Mouse (Mus musculus): Measurements from ENCODE around the gene Agpat4. TPM values are rescaled to one million over a fixed set of nuclear protein-coding genes. Genes with fewer than 3 reads are reported as not detected.

The Agpat4 gene
- polyA plus RNA-seq (2015; fragmentation: Nextera tagmentation; extraction: Ambion mirVana): 55.5 and 55.8 TPM in 2 replicates

DNA sequence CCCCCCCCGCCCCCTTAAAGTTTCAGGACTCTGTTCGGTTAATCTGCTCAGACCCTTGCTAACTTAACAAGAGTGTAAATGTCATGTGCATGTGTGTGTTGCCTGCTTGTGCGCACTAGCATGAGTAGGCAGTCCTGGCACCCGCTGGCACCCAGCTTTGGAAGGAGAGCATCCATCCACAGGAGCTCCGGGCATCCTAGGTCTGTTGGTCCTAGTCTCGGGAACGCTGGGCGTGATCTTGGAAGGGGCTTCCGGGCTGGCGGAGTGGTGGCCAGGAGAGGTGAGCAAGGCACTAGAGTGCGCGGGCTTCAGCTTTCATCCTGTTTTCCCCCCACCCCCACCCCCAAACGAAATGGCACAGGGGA is at the start of gene Agpat4:
Gene Agpat4, plus strand, starts transcription at position 144 of the 365 bp plus-strand sequence.
- Histone ChIP-seq H3K27ac (replicated peaks) (peak within 1 kb of the TSS; percentile 90), H3K9me3 (replicated peaks) (no peaks in the 10 kb centered on the region), H3K36me3 (no peaks in the 10 kb centered on the region), H3K4me1 (peaks cover 28% of the 10 kb centered on the region), H3K27me3 (replicated peaks) (no peaks in the 10 kb centered on the region), H3K4me2 (peak within 1 kb of the TSS; percentile 95), H3K4me3 (replicated peaks) (peak within 1 kb of the TSS; percentile 66), H3K9ac (replicated peaks) (peak within 1 kb of the TSS; percentile 67)
- peak; percentile 60 for ATAC-seq (ENCODE audit: low FRiP score)
- WGBS: under 1% methylated on average over 13 of the region's 13 CpGs

DNA sequence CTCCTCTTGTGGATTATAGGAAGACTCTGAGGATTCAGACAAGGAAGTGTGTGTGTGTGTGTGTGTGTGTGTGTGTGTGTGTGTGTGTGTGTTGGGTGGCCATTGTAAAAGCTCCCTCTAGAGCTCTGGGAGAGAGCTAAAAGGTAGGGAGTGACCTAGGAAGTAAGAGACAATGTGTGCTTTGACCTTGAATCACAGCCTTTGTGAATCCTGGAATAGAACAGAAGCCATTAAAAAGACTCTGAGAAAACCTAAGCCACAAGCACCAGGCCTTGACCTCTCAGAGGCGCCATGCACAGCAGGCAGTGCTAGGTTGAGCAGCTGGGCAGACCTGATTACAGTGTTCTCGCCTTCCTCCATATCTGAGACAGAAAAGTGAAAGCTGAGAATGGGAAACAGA is 41.7 kb upstream of the Agpat4 start:
- WGBS: 34% methylated on average over 2 of the region's 2 CpGs
- Histone ChIP-seq H3K36me3 (no peaks in the 10 kb centered on the region), H3K4me3 (replicated peaks) (no peak overlapping the region), H3K4me1 (no peaks in the 10 kb centered on the region), H3K9ac (replicated peaks) (no peak overlapping the region), H3K27me3 (replicated peaks) (no peaks in the 10 kb centered on the region), H3K9me3 (replicated peaks) (no peaks in the 10 kb centered on the region), H3K27ac (replicated peaks) (no peak overlapping the region), H3K4me2 (no peak overlapping the region)
- ATAC-seq (ENCODE audit: low FRiP score): no peak

DNA sequence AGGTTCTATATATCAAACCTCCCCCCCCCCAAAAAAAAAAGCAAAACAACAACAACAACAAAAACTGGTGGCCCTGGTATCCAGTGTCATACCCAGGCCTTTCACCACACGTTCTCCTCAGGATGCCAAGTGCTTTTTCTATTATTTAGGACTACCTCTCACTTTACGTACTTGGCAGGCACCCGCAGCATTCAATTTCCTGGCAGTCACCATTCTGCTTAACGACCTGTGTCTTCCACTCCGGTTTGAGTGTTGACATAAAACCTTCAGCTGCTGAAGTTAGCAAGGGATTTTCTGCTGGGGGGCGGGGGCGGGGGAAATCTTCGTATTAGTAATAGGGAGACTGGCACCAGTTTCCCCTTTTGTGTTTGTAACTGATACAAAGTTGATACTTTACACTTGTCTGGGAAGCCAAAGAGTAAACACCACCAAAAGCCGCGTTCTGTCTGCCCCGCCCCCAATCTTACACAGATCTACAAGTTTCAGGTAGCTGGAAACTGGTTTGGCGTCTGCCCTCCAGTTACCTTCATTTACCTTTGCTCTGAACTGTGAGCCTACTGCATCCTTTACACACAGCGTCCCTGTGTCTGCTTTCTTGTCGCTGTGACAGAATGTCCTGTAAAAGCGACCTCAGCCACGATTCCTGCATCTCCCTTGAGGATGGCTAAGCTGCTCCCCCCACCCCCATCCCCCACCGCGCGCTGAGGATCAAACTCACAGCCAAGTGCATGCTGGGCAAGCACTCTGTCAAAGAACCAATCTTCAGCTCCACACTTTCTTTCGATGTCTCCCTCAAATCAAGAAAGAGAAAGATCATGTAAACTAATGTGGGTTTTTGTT is 37.6 kb upstream of the Agpat4 start:
- Histone ChIP-seq H3K4me3 (replicated peaks) (no peak overlapping the region), H3K4me1 (no peaks in the 10 kb centered on the region), H3K4me2 (no peak overlapping the region), H3K9ac (replicated peaks) (no peak overlapping the region), H3K9me3 (replicated peaks) (no peaks in the 10 kb centered on the region), H3K27ac (replicated peaks) (no peak overlapping the region), H3K36me3 (no peaks in the 10 kb centered on the region), H3K27me3 (replicated peaks) (no peaks in the 10 kb centered on the region)
- WGBS: 43% methylated on average over 20 of the region's 20 CpGs
- ATAC-seq (ENCODE audit: low FRiP score): no peak

DNA sequence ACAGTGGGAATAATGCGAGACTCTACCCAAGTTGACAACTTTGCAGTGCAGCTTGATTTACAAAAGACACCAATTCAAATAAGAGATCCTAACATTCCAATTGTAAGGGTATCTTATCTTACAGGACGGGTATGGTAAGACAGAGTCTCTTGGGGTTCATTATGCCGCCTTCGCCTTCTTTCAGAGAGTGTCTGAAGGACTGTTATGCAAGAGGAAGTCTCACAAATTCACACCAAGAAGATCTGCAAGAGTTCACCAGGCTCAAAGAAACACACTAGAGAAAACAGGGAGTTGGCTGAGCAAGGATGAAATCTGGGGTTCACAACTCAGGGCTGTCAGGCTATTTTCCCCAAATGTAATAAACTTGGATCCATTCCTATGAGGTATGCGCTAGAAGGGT is 36.3 kb upstream of the Agpat4 start:
- no peaks in the 10 kb centered on the region for H3K27me3 ChIP-seq (replicated peaks)
- H3K27ac ChIP-seq (replicated peaks): no peak overlapping the region
- H3K9me3 ChIP-seq (replicated peaks): no peaks in the 10 kb centered on the region
- no peak overlapping the region for H3K4me2 ChIP-seq
- no peaks in the 10 kb centered on the region for H3K4me1 ChIP-seq
- H3K36me3 ChIP-seq: no peaks in the 10 kb centered on the region
- 88% methylated on average over 5 of the region's 5 CpGs for WGBS
- no peak overlapping the region for H3K4me3 ChIP-seq (replicated peaks)
- ATAC-seq (ENCODE audit: low FRiP score): no peak
- H3K9ac ChIP-seq (replicated peaks): no peak overlapping the region

DNA sequence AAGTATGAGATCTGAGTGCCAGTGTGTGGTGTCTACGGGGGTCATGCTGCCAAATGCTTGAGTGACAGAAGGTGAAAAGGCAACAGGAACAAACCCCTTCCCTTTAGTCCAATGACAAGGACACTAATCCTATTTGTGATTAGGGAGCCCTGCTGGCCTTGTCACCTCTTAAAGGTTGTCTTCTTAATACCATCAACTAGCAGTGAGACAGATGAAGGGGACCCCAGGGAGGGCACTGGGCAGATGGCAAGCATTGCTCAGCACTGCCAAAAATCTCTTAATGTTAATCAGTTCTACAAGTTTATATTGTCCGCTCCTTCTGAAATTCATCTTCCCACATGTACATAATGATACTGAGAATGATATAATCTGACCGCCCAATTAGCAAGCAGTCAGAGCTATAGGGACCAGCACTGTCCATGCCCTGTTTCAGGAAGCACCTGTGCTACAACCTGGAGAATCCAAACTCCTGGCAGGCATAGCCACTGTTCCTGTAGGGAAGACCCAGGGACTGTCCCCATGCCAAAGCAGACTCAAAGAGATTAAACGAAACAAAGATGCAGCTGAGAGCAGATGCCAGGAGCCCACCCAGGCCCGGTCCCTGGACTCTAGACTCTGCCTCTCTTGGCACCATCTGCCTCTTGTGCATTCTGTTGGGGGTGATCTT is 28.1 kb upstream of the Agpat4 start:
- ATAC-seq (ENCODE audit: low FRiP score): no peak
- 72% methylated on average over 5 of the region's 5 CpGs for WGBS

DNA sequence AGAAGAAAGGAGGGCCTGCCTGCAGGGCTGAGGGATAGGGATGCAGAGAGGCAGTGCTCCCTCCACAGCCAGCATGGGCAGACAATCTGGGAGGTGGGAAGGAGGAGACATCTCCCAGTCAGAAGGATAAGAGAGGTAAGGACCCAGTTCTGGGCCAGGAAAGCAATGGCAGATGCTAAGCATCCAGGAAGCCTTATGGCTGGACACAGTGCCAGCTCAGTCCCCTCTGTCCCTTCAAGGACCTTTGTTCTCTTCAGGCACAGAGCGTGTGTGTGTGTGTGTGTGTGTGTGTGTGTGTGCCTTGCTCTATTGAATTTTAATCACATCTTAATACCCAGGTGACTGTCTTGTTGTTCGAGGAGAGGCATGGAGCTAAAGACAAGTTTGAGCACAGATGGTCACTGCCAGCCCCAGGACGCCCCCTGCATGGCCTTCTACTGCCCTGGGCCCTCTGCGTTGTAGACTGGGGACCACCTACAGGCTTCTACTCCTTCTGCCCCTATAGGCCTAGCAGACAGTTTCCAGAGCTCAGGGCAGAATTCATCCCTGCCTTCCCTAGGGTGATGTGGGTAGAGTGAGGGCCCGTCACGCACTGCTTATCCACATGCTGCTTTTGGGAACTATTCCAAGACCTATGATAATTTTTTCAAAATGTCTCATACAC is 25.5 kb upstream of the Agpat4 start:
- no peak for ATAC-seq (ENCODE audit: low FRiP score)
- no peaks in the 10 kb centered on the region for H3K27me3 ChIP-seq (replicated peaks)
- no peaks in the 10 kb centered on the region for H3K4me1 ChIP-seq
- no peaks in the 10 kb centered on the region for H3K36me3 ChIP-seq
- H3K27ac ChIP-seq (replicated peaks): no peak overlapping the region
- 70% methylated on average over 6 of the region's 6 CpGs for WGBS
- no peaks in the 10 kb centered on the region for H3K9me3 ChIP-seq (replicated peaks)
- no peak overlapping the region for H3K4me3 ChIP-seq (replicated peaks)
- H3K4me2 ChIP-seq: no peak overlapping the region
- H3K9ac ChIP-seq (replicated peaks): no peak overlapping the region

More for the DNA sequence above, 28.1 kb upstream of the Agpat4 start:
- no peaks in the 10 kb centered on the region for H3K36me3 ChIP-seq
- no peak overlapping the region for H3K4me2 ChIP-seq
- H3K9me3 ChIP-seq (replicated peaks): no peaks in the 10 kb centered on the region
- H3K9ac ChIP-seq (replicated peaks): no peak overlapping the region
- H3K4me1 ChIP-seq: no peaks in the 10 kb centered on the region
- H3K4me3 ChIP-seq (replicated peaks): no peak overlapping the region
- no peaks in the 10 kb centered on the region for H3K27me3 ChIP-seq (replicated peaks)
- H3K27ac ChIP-seq (replicated peaks): no peak overlapping the region

DNA sequence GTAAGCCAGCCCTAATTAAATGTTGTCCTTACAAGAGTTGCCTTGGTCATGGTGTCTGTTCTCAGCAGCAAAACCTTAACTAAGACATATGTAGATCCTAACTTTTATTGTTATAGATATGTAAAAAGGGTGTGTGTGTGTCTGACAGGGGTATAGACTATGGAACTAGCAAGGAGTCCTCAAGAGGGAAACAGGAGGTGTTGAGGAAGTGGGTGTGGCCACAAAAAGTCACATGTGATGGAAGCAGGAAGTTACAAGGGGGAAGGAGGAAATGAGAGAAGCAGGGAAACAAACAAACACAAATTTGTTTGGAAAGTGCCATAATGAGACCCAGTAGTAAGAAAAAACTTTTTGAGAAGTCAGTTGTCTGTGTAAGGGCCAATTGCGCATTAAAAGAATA is 24.5 kb upstream of the Agpat4 start:
- WGBS: 100% methylated on average over 1 of the region's 1 CpGs

DNA sequence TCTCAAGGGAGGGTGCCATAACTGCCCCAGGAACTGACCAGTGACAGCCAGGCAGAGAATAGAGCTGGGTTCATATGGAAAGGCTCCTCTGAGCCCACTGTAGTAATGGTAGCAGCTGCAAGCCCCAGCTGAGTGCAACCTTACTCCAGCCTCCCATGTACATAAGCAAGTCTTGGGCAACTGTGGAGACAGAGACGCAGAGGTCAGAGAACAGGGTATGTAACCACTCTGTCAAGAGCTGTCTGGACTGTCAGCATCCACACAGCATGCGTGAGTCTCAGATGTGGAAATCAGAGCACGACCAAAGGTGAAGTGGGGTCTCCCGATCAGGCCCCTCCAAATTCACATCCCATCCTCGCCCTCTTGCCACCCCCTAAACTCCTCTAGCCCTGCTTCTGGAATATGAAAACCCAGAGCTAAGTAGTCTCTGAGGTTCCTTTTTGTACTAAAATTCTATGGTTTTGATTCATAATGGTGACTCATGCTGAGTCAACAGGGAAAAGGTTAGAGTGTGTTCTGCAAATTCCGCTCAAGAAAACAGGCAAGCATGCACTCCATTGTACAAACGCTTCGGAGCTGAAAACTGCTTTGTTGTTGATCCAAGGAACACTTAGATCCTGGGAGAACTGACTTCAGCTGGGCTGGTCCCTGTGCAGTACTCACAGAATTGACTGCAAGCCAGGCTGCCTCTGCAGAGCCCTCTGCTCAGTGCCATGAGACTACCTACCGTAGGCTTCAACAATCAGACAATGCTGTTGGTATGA is 23.5 kb upstream of the Agpat4 start:
- Histone ChIP-seq H3K9me3 (replicated peaks) (no peaks in the 10 kb centered on the region), H3K27ac (replicated peaks) (no peak overlapping the region), H3K4me1 (no peaks in the 10 kb centered on the region), H3K4me2 (no peak overlapping the region), H3K4me3 (replicated peaks) (no peak overlapping the region), H3K27me3 (replicated peaks) (no peaks in the 10 kb centered on the region), H3K9ac (replicated peaks) (no peak overlapping the region), H3K36me3 (no peaks in the 10 kb centered on the region)
- 82% methylated on average over 9 of the region's 9 CpGs for WGBS
- ATAC-seq (ENCODE audit: low FRiP score): no peak

More for the DNA sequence above, 24.5 kb upstream of the Agpat4 start:
- no peak overlapping the region for H3K4me3 ChIP-seq (replicated peaks)
- no peak for ATAC-seq (ENCODE audit: low FRiP score)
- H3K36me3 ChIP-seq: no peaks in the 10 kb centered on the region
- H3K27me3 ChIP-seq (replicated peaks): no peaks in the 10 kb centered on the region
- H3K4me1 ChIP-seq: no peaks in the 10 kb centered on the region
- no peak overlapping the region for H3K9ac ChIP-seq (replicated peaks)
- no peak overlapping the region for H3K4me2 ChIP-seq
- H3K27ac ChIP-seq (replicated peaks): no peak overlapping the region
- no peaks in the 10 kb centered on the region for H3K9me3 ChIP-seq (replicated peaks)

DNA sequence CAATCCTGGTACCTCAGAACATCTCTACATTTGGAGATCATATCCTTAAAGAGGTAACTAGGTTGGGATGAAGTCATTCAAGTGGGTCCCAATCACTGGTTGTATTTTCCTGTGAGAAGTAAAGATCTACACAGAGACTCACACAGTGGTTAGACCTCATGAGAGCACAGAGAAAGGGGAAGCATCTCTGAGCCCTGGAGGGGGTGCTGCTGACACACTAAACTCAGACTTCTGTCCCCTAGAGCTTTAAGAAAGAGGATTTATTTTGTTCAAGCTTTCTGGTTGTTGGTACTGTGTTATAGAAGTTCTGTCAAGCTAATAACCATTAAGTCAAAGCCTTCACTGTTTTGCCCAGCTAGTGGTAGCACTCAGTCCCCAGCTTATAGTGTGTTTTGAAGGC is 19.1 kb upstream of the Agpat4 start:
- no peak for ATAC-seq (ENCODE audit: low FRiP score)
- Histone ChIP-seq H3K27me3 (replicated peaks) (no peaks in the 10 kb centered on the region), H3K36me3 (no peaks in the 10 kb centered on the region), H3K9ac (replicated peaks) (no peak overlapping the region), H3K4me3 (replicated peaks) (no peak overlapping the region), H3K4me1 (no peaks in the 10 kb centered on the region), H3K27ac (replicated peaks) (no peak overlapping the region), H3K4me2 (no peak overlapping the region), H3K9me3 (replicated peaks) (no peaks in the 10 kb centered on the region)

DNA sequence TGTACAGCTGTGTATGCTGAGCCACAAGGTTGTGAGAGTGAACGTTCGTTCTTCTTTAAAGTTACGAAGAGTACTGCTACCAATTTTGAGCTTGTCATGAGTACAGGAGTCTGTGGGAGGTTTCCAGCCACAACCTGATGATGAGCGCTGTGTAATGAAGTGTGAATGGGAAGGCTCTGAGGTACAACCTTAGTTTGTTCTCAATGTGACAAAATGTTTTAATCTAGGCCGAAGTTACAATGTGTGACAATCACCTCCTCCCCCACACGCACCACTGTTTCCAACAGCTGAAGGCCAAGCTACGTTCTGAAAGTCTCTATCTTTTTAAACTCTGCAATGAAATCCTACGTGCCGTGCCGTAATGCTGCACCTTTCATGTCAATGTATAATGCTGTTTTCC is 16.2 kb upstream of the Agpat4 start:
- no peaks in the 10 kb centered on the region for H3K27me3 ChIP-seq (replicated peaks)
- H3K4me3 ChIP-seq (replicated peaks): no peak overlapping the region
- H3K4me1 ChIP-seq: no peaks in the 10 kb centered on the region
- no peak for ATAC-seq (ENCODE audit: low FRiP score)
- no peaks in the 10 kb centered on the region for H3K9me3 ChIP-seq (replicated peaks)
- no peak overlapping the region for H3K9ac ChIP-seq (replicated peaks)
- H3K36me3 ChIP-seq: no peaks in the 10 kb centered on the region
- no peak overlapping the region for H3K27ac ChIP-seq (replicated peaks)
- 91% methylated on average over 10 of the region's 10 CpGs for whole genome bisulfite sequencing
- H3K4me2 ChIP-seq: no peak overlapping the region

DNA sequence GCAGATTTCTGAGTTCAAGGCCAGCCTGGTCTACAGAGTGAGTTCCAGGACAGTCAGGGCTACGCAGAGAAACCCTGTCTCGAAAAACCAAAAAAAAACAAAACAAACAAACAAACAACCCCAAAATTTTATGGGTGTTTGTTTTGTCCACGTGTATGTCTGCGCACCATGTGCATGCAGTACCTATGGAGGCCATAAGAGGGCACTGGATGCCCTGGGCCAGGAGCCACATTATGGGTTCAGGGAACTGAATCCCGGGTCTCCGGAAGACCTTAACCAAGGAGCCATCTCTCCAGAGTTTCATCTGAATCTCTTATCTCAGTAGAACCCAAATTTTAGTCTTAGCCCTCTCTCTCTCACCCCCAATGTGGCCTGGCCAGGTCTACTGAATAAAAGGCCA is 14.7 kb upstream of the Agpat4 start:
- Histone ChIP-seq H3K27me3 (replicated peaks) (no peaks in the 10 kb centered on the region), H3K9me3 (replicated peaks) (no peaks in the 10 kb centered on the region), H3K4me1 (no peaks in the 10 kb centered on the region), H3K36me3 (no peaks in the 10 kb centered on the region), H3K27ac (replicated peaks) (no peak overlapping the region), H3K4me3 (replicated peaks) (no peak overlapping the region), H3K4me2 (no peak overlapping the region), H3K9ac (replicated peaks) (no peak overlapping the region)
- 86% methylated on average over 6 of the region's 6 CpGs for WGBS
- ATAC-seq (ENCODE audit: low FRiP score): no peak
